Mouse (Mus musculus): ENCODE data around the gene Usp17lc. TPM values are rescaled to one million over a fixed set of nuclear protein-coding genes. Genes with fewer than 3 reads are reported as not detected.
"Not testable (repeated sequence)": the region's sequence is repeated elsewhere in the genome, so short reads cannot be mapped to it uniquely, and the experiment has no call there.

The Usp17lc gene
- not detected for total RNA-seq (2021)
- long read RNA-seq, experiment 1: 0 reads
- long read RNA-seq, experiment 2: 0 reads

GRCm38 (mm10) chr7:103414772-103415171 is at the start of gene Usp17lc:
TSS of gene Usp17lc (plus strand) at chr7:103415072.
- not testable (repeated sequence) for DNase-seq

GRCm38 (mm10) chr7:103386077-103386476 is 28.8 kb upstream of the Usp17lc start, which contains the start of gene Olfr603:
TSS of gene Olfr603 (minus strand) at chr7:103386177.
- no peak for DNase-seq

- DNase-seq: no peak
Observed at GRCm38 (mm10) chr7:103397758-103398157, 17.1 kb upstream of the Usp17lc start.

- DNase-seq: no peak
Observed at GRCm38 (mm10) chr7:103398981-103399380, 15.9 kb upstream of the Usp17lc start.

GRCm38 (mm10) chr7:103406521-103407055 is 8.3 kb upstream of the Usp17lc start:
- not testable (repeated sequence) for DNase-seq

GRCm38 (mm10) chr7:103445339-103445738 is 30.5 kb downstream of the Usp17lc start, which contains the start of gene Olfr605:
TSS of gene Olfr605 (minus strand) at chr7:103445439.
- no peak for DNase-seq

GRCm38 (mm10) chr7:103448746-103449145 is 33.9 kb downstream of the Usp17lc start, which contains the start of gene Olfr606:
TSS of gene Olfr606 (plus strand) at chr7:103449046.
- no peak for DNase-seq

- DNase-seq: no peak
Observed at GRCm38 (mm10) chr7:103460590-103460989, 45.7 kb downstream of the Usp17lc start.

Small RNA genes within 50 kb of the gene (microRNA-seq; reads per million reads assigned to microRNA genes)
- 0 reads per million in 2 experiments for gene Gm25774 (ENCODE audit: borderline replicate concordance in 2 of 2)

Other genes with a start within 250 kb of the Usp17lc start
- gene Olfr591, start 236.7 kb upstream of the Usp17lc start, total RNA-seq (2021): not detected
- not detected for gene Olfr592, start 230.3 kb upstream of the Usp17lc start, total RNA-seq (2021)
- gene Olfr593, start 203.2 kb upstream of the Usp17lc start, total RNA-seq (2021): not detected
- gene Olfr594, start 198.1 kb upstream of the Usp17lc start, total RNA-seq (2021): not detected
- not detected for gene Usp17ld, start 162.6 kb upstream of the Usp17lc start, total RNA-seq (2021)
- not detected for gene Olfr596, start 109.4 kb upstream of the Usp17lc start, total RNA-seq (2021)
- not detected for gene Olfr597, start 98.8 kb upstream of the Usp17lc start, total RNA-seq (2021)
- gene Olfr598, start 91.5 kb upstream of the Usp17lc start, total RNA-seq (2021): not detected
- not detected for gene Olfr599, start 79.2 kb upstream of the Usp17lc start, total RNA-seq (2021)
- not detected for gene Olfr600, start 65.4 kb upstream of the Usp17lc start, total RNA-seq (2021)
- gene Olfr601, start 52.4 kb upstream of the Usp17lc start, total RNA-seq (2021): not detected
- gene Olfr603, start 28.9 kb upstream of the Usp17lc start, total RNA-seq (2021): not detected
- gene Olfr605, start 30.4 kb downstream of the Usp17lc start, total RNA-seq (2021): not detected
- gene Olfr606, start 34.0 kb downstream of the Usp17lc start, total RNA-seq (2021): not detected
- not detected for gene Olfr607, start 49.1 kb downstream of the Usp17lc start, total RNA-seq (2021)
- gene Olfr608, start 54.8 kb downstream of the Usp17lc start, total RNA-seq (2021): not detected
- gene Olfr609, start 83.0 kb downstream of the Usp17lc start, total RNA-seq (2021): not detected
- not detected for gene Olfr610, start 97.0 kb downstream of the Usp17lc start, total RNA-seq (2021)
- gene Olfr611, start 105.8 kb downstream of the Usp17lc start, total RNA-seq (2021): not detected
- not detected for gene Olfr612, start 127.6 kb downstream of the Usp17lc start, total RNA-seq (2021)
- gene Olfr613, start 133.0 kb downstream of the Usp17lc start, total RNA-seq (2021): not detected
- not detected for gene Olfr615, start 141.0 kb downstream of the Usp17lc start, total RNA-seq (2021)
- gene Olfr616, start 154.1 kb downstream of the Usp17lc start, total RNA-seq (2021): not detected
- gene Olfr617, start 158.0 kb downstream of the Usp17lc start, total RNA-seq (2021): not detected
- not detected for gene Olfr618, start 175.0 kb downstream of the Usp17lc start, total RNA-seq (2021)
- gene Olfr619, start 185.5 kb downstream of the Usp17lc start, total RNA-seq (2021): not detected
- not detected for gene Olfr620, start 197.5 kb downstream of the Usp17lc start, total RNA-seq (2021)
- gene Olfr622, start 227.6 kb downstream of the Usp17lc start, total RNA-seq (2021): not detected
- not detected for gene Olfr623, start 248.6 kb downstream of the Usp17lc start, total RNA-seq (2021)